Comparison of ENCODE assay signal across 33 mouse cellular contexts in the genomic region with DNA sequence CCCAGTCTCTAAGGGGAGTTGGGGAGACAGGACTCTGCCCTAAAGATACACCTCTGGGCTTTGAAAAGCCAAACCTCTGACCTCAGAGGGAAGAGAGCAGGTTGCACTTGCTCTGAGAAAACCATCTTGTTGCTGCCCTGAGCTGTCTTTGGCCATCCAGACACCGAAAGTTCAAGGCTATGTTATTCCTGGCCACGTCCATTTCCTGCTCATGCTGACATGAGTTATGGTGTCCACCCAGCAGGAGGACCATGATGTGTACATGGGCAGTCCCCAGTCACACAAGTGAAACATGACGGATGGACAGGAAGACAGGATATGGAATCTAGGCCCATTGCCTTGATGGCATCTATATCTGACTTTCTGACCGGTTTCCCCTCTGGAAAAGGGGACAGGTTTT. TPM values are rescaled to one million over a fixed set of nuclear protein-coding genes. Genes with fewer than 3 reads are reported as not detected.
A peak's percentile ranks its signal among the peaks of the same experiment; 100 is the strongest.
DNase-seq lines count a peak whose midpoint lies in the region; ATAC-seq and TF ChIP-seq lines count a peak whose summit lies in the region.
"Had no signal": no experiment of that assay in that cellular context is flagged by ENCODE, and none has a peak within 500 bp of the region (broad histone marks: within the 10 kb centered on the region; RNA-seq: fewer than 3 reads in every experiment).

No protein-coding gene starts in this region.

- no peaks in the 10 kb centered on the region for H3K9me3 ChIP-seq in lung, postnatal 0 days (ENCODE audit: low read length)
- H3K9me3 ChIP-seq: embryonic facial prominence, embryonic 13.5 days; forebrain, embryonic 10.5 days; forebrain, embryonic 15.5 days; limb, embryonic 12.5 days; liver, embryonic 15.5 days had no signal

- no peak overlapping the region for H3K9ac ChIP-seq in lung, postnatal 0 days (replicated peaks; ENCODE audit: low read depth)
- H3K9ac ChIP-seq: embryonic facial prominence, embryonic 13.5 days; forebrain, embryonic 15.5 days; hindbrain, embryonic 14.5 days; limb, embryonic 12.5 days; liver, embryonic 15.5 days; lung, embryonic 14.5 days had no signal

- WGBS in lung, postnatal 0 days: 66% methylated on average over 4 of the region's 4 CpGs

- H3K27me3 ChIP-seq in lung, postnatal 0 days (replicated peaks; ENCODE audit: insufficient read depth, low read length): no peaks in the 10 kb centered on the region
- H3K27me3 ChIP-seq: CH12.LX; embryonic facial prominence, embryonic 13.5 days; forebrain, embryonic 15.5 days; limb, embryonic 12.5 days; liver, embryonic 15.5 days had no signal

- no peak for TF ChIP-seq EP300 in lung, postnatal 0 days (IDR thresholded peaks at IDR 0.05)

- no peak overlapping the region for H3K27ac ChIP-seq in lung, postnatal 0 days (ENCODE audit: low read length)
- H3K27ac ChIP-seq: embryonic facial prominence, embryonic 13.5 days; forebrain, embryonic 10.5 days; forebrain, embryonic 15.5 days; gastrocnemius, adult 2 months; hindbrain, embryonic 14.5 days; layer of hippocampus, adult 2 months; left cerebral cortex, adult 2 months; limb, embryonic 12.5 days; liver, embryonic 15.5 days had no signal

- no peaks in the 10 kb centered on the region for H3K4me1 ChIP-seq in lung, postnatal 0 days (ENCODE audit: insufficient read depth, low read depth, low read length)
- H3K4me1 ChIP-seq: embryonic facial prominence, embryonic 13.5 days; forebrain, embryonic 10.5 days; forebrain, embryonic 15.5 days; limb, embryonic 12.5 days had no signal

- peaks cover 53% of the 10 kb centered on the region for H3K36me3 ChIP-seq in lung, postnatal 0 days (ENCODE audit: insufficient read depth, low read length)

- H3K4me3 ChIP-seq in lung, postnatal 0 days (ENCODE audit: low read depth, low read length): no peak overlapping the region
- H3K4me3 ChIP-seq: embryonic facial prominence, embryonic 13.5 days; forebrain, embryonic 10.5 days; forebrain, embryonic 15.5 days; gastrocnemius, adult 2 months; layer of hippocampus, adult 2 months; left cerebral cortex, adult 2 months; limb, embryonic 12.5 days; liver, embryonic 15.5 days had no signal

- no peak overlapping the region for H3K4me2 ChIP-seq in lung, postnatal 0 days (replicated peaks; ENCODE audit: low read depth, low read length)
- H3K4me2 ChIP-seq: embryonic facial prominence, embryonic 13.5 days; forebrain, embryonic 15.5 days; heart, embryonic 11.5 days; hindbrain, embryonic 14.5 days; limb, embryonic 12.5 days; liver, embryonic 15.5 days; lung, embryonic 14.5 days had no signal

- ATAC-seq in lung, postnatal 0 days: peak; percentile 63
- ATAC-seq: activated CD4-positive, CD25-positive, alpha-beta regulatory T cell, adult 4 months; forebrain, embryonic 15.5 days; intestine, postnatal 0 days had no signal

- no peak for TF ChIP-seq CTCF in lung, postnatal 0 days (IDR thresholded peaks at IDR 0.05)

- peak; percentile 80 to 88 for DNase-seq in adrenal gland, adult (ENCODE audit: inconsistent age in 2 of 2, low spot score in 1 of 2)
- DNase-seq in adrenal gland, postnatal 4 days (ENCODE audit: low spot score in 2 of 2): no peak
- peak; percentile 59 for DNase-seq in kidney, adult 9 months
- no peak for DNase-seq in kidney, adult 11 months
- peak; percentile 10 for DNase-seq in lung, postnatal 0 days (ENCODE audit: low spot score)
- DNase-seq in lung, postnatal 14 days: no peak
- DNase-seq in right cerebral cortex, postnatal 36 days (ENCODE audit: low spot score in 2 of 2): no peak
- DNase-seq: cerebellum, adult 11-12 months; cerebellum, adult 9-11 months; gastrocnemius, adult 2 months; gastrocnemius, postnatal 36 days; heart, adult 18-20 months; lung, embryonic 14.5 days; midbrain, embryonic 14.5 days had no signal

RNA-seq across cellular contexts. Expression of gene Map3k11, which starts 8.1 kb away (rescaled TPM):
- 10 to 100 TPM; 56.9 to 57.4 TPM for total RNA-seq in adrenal gland, postnatal 4 days (2021)
- 36.8 and 36.9 TPM in 2 replicates for polyA plus RNA-seq in lung, postnatal 0 days (2015; fragmentation: Nextera tagmentation; extraction: Ambion mirVana)

RNA-seq across cellular contexts. Expression of gene Pcnx3, which starts 8.3 kb away (rescaled TPM):
- total RNA-seq in adrenal gland, postnatal 4 days (2021): 100 to 1,000 TPM; 117 to 123 TPM
- polyA plus RNA-seq in lung, postnatal 0 days (2015; fragmentation: Nextera tagmentation; extraction: Ambion mirVana): 11.3 and 12.9 TPM in 2 replicates

RNA-seq across cellular contexts. Expression of gene Sipa1, which starts 16.9 kb away (rescaled TPM):
- total RNA-seq in adrenal gland, postnatal 4 days (2021): 10 to 100 TPM; 85.0 to 90.1 TPM
- 32.6 and 38.2 TPM in 2 replicates for polyA plus RNA-seq in lung, postnatal 0 days (2015; fragmentation: Nextera tagmentation; extraction: Ambion mirVana)

RNA-seq across cellular contexts. Expression of gene Kcnk7, which starts 23.7 kb away (rescaled TPM):
- not detected for total RNA-seq in adrenal gland, postnatal 4 days (2021)
- polyA plus RNA-seq in lung, postnatal 0 days (2015; fragmentation: Nextera tagmentation; extraction: Ambion mirVana): 0.87 and 1.3 TPM in 2 replicates
- total RNA-seq: CH12.LX; common myeloid progenitor, adult 5-6 weeks; gastrocnemius, adult 2 months; gastrocnemius, postnatal 36 days; heart, adult 18-20 months; hematopoietic stem cell, adult 5-6 weeks; layer of hippocampus, postnatal 14 days; left cerebral cortex, adult 2 months; left cerebral cortex, postnatal 25 days; liver, adult 2 months had no signal
- polyA plus RNA-seq: heart, embryonic 11.5 days; liver, adult 2 months; neural tube, embryonic 14.5 days; small intestine, adult 2 months had no signal

RNA-seq across cellular contexts. Expression of gene Rela, which starts 43.1 kb away (rescaled TPM):
- total RNA-seq in adrenal gland, postnatal 4 days (2021): 10 to 100 TPM; 71.0 to 73.6 TPM
- polyA plus RNA-seq in lung, postnatal 0 days (2015; fragmentation: Nextera tagmentation; extraction: Ambion mirVana): 50.1 and 51.5 TPM in 2 replicates

Comparison
In these comparisons a context has a peak if more than half of its experiments do, and no peak if none do; other contexts are left out.
1. DNase-seq: peak in adrenal gland, adult (2 of 2), kidney, adult 9 months (single experiment) and lung, postnatal 0 days (single experiment); none in adrenal gland, postnatal 4 days (0 of 2), kidney, adult 11 months (single experiment), lung, postnatal 14 days (single experiment) and right cerebral cortex, postnatal 36 days (0 of 2).